Mouse (Mus musculus): ENCODE measurements around the gene Dmap1.

Dmap1 gene

GRCm38 (mm10) chr4:117681931-117682461 is at the start of gene Dmap1:
Gene Dmap1 (minus strand): TSS chr4:117682273.
- DNase-seq (ENCODE audit: low spot score): peak; percentile 93

- no peak for DNase-seq (ENCODE audit: low spot score)
Measured at GRCm38 (mm10) chr4:117724112-117724511, 42.0 kb upstream of the Dmap1 start, which contains the start of gene Gm12845. Gene Gm12845 (plus strand): TSS chr4:117724412.

GRCm38 (mm10) chr4:117713303-117714098 is 31.4 kb upstream of the Dmap1 start:
- DNase-seq (ENCODE audit: low spot score): no peak

- DNase-seq (ENCODE audit: low spot score): no peak
Measured at GRCm38 (mm10) chr4:117712314-117712713, 30.2 kb upstream of the Dmap1 start.

DNA sequence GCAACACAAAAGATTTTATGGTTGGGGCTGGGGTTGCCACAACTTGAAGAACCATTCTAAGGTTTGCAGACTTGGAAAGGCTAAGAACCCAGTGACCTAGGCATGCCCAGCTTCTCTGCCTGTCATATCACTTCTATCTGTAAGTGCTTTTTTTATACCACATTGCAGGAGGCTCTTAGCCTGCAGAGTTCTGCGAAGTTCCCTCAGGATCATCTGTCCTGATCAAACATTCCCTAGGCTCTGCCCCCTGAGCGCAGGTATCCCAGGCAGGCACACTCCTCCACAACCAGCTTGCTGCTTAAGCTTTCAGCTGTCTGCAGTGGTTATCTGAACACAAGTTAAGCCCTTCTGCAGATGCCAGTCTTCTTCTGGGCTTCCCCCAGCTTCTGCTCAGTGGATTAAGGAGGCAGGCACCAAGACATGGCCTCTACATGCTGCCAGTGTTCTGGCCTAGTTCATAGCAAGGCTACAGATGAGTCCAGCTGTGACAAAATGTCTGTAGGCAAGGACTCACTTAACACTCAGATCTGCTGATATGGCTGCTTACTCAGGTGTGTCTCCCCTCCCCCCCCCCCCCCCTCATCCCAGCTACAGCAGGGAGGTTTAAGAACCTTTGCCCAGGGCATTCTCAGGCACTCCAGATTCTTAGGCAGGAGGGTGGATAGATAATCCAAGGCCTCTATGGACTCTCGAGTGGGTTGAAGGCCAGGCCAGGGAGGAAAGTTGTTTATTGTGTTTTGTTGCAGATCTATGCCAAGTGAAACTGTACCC is 26.9 kb upstream of the Dmap1 start:
- DNase-seq (ENCODE audit: low spot score): no peak

DNA sequence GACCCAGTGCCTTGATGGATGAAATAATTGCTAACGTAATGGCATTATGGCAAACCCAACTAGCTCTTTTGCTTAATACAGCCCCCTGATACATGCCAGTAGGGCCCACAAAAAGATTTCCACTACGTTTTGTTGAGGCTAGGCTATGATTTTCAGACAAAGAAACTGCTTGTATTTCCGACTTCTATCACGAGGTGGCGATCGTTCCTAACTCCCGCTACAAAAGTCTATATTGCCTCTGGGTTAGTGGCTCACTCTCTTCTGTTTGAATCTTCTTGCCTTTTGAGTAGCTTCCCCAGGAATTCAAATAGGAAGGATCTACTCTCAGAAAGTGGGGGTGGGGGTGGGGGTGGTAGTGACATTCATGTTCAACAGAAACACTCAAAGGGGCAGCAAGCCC is 23.3 kb upstream of the Dmap1 start:
- peak; percentile 89 for DNase-seq (ENCODE audit: low spot score)

DNA sequence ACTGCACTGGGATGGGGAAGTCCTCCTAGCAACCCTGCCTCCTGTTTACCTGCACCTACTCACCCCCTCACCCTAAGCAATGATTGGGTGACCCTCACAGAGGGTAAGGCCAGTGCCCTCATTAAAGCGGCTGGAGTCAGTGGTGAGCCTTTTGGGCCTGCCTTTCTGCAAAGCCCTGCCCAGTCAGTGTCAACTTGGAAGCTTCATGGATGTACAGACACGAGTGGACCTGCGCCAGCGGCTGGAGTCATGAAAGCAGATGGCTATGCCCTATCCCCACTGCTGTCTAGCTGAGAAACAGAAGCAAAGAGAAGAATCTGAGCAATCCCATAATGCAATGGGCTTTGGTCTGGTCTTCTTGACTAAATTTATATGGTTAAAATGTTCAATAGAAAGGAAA is 4.3 kb upstream of the Dmap1 start:
- no peak for DNase-seq (ENCODE audit: low spot score)

DNA sequence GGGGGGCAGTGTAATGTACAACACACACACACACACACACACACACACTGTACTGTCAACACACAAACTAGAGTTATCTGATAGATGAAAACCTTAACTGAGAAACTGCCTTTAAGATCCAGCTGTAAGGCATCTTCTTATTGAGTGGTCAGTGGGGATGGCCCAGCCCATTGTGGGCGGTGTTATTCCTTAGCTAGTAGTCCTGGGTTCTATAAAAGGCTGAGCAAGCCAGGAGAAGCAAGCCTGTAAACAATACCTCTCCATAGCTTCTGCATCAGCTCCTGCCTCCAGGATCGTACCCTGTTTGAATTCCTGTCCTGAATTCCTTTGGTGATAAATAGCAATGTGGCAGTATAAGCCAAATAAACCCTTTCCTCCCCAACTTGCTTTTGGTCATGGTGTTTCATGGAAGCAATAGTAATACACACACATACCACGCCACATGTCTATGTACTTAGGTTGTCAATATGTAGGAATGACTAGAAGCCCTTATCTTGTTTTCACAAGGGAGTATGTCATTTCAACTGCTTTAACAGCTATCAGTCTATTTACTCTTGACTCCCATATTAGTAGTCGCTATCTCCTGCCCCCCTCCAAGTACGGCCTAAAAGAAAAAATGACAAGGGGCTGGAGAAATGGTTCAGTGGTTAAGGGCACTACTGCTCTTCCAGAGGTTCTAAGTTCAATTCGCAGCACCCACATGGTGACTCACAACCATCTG is 1.1 kb upstream of the Dmap1 start:
- DNase-seq (ENCODE audit: low spot score): no peak

DNA sequence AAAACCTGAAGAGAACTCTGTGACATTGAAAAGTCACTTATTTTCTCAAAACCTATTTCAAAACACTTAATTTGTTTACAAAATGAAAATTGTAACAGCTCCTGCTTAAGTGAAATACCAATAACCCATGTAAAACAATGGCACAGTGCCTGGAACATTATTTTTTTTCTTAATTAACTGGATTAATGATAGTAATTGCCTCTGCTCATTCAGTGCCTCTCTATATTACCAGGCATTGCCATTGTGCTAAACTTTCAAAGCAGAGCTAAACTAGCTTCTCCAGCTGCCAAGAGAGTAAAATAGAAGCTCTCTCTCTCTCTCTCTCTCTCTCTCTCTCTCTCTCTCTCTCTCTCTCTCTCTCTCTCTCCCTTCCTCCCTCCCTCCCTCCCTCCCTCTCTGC is 390 bp upstream of the Dmap1 start:
- DNase-seq (ENCODE audit: low spot score): no peak

DNA sequence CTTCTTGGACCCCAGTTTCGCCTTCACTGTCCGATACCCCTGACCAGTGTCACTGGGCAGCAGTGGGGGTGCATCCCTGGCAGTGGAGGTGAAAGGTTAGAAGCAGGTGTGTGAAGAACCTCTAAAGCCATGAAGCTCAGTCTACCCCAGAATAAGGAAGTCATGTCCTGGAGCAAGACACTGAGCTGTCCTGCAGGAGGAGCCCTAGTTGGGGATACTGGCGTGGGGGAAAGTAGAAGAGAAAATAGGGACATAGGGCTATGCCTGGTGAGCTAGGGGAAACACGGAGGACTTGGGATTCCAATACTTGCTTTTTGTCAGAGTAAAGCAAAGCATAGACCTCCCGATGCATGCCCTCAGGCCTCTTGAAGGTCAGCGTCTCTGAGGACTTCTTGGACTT is 1.1 kb downstream of the Dmap1 start:
- no peak for DNase-seq (ENCODE audit: low spot score)

GRCm38 (mm10) chr4:117676903-117677302 is 5.2 kb downstream of the Dmap1 start:
- peak; percentile 94 for DNase-seq (ENCODE audit: low spot score)

- DNase-seq (ENCODE audit: low spot score): no peak
Measured at GRCm38 (mm10) chr4:117673901-117674300, 8.2 kb downstream of the Dmap1 start.

- no peak for DNase-seq (ENCODE audit: low spot score)
Measured at GRCm38 (mm10) chr4:117672042-117672441, 10.0 kb downstream of the Dmap1 start.

- DNase-seq (ENCODE audit: low spot score): no peak
Measured at GRCm38 (mm10) chr4:117669874-117670273, 12.2 kb downstream of the Dmap1 start.

DNA sequence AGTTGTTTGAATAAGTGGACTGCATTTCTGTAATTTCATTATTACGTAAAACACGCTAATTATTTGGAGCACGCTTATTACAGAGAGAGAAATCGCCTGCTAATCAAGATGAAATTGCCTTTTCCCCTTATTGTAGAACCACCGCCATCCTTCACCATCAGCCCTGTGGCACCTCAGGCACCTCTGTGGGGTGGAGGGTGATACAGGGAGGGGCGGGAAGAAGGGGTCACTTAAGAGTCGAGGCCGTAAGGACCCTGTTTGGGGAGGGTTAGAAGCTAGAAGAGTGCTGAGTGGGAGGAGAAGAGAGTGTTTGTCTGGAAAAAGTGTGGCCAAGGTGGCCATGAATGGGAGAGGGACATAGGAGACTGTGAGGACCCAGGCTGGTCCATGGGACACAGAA is 16.0 kb downstream of the Dmap1 start:
- DNase-seq (ENCODE audit: low spot score): no peak

DNA sequence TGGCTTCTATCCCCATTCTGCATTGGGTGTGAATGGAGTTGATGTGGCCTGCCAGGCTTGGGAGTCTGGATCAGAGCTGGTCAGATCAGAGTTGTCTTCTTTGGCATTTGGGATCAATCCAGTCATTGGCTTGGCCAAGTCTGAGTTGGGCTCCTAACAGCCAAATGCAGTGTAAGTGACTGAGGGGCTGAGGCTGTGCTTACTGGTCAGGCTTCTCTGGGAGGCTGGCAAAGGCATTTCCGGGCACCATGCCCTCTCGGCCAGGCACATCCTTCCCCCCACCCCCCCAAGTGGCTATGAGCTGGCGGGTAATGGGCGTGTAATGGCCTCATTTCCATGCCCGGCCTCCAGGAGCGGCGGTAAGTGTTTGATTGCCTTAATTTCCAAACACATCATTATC is 16.5 kb downstream of the Dmap1 start:
- no peak for DNase-seq (ENCODE audit: low spot score)

GRCm38 (mm10) chr4:117664411-117665137 is 17.5 kb downstream of the Dmap1 start:
- DNase-seq (ENCODE audit: low spot score): no peak

- no peak for DNase-seq (ENCODE audit: low spot score)
Measured at GRCm38 (mm10) chr4:117660001-117660400, 22.1 kb downstream of the Dmap1 start.

GRCm38 (mm10) chr4:117658582-117659444 is 23.3 kb downstream of the Dmap1 start:
- no peak for DNase-seq (ENCODE audit: low spot score)

DNA sequence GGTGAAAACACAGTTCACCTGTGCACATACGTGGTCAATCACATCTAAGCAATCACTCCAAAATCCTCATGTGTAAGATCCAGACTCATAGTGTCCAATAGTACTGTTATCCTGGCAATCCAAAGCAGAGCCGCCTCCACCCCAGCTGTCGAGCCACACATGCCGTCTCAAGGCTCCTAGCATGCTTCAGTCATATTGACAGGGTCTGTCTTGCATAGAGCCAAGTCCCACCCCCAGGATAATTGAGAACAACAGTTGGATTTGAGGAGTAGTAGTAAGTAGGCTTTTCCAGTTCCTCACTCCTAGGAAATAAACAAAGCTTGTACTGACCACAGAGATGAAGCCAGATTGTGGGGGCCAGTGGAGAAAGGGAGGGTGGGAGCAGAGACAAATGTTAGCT is 24.4 kb downstream of the Dmap1 start:
- no peak for DNase-seq (ENCODE audit: low spot score)

GRCm38 (mm10) chr4:117656961-117657360 is 25.1 kb downstream of the Dmap1 start:
- DNase-seq (ENCODE audit: low spot score): no peak
